8 mouse cellular contexts compared by ENCODE assay signal in the genomic region with DNA sequence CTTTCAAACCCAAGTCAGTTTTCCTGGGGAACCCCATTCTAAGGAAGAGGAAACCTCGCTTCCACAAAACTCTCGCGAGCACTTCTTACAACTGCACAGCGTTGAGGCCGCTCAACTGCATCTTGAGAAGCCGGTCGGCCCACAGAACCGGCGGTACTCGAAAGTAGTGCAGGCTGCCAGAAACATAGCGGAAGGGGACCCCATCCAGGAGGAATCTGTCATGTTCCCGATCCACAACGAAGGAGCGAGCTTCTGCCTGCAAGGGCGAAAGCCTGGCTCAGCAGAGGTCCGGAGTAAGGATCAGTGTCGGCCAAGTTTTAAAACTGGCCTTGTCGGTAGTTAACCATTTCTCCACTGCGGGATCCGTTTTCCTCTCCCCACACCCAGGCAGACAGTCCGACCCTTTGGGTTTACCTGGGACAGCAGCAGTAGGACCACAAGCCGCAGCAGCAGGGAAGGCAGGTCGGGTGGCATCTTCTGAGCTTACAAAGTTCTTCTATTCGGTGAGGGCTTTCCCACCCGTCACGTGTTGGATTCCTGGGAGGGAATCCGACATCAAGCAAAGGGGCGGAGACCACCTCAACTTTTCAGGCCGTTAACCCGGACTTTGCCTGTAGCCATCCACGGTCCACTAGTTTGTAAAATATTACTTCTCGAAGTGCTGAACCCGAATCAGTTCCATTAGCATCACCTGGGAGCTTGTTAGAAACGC. TPM values are rescaled to one million over a fixed set of nuclear protein-coding genes. Genes with fewer than 3 reads are reported as not detected.
A peak's percentile ranks its signal among the peaks of the same experiment; 100 is the strongest.
DNase-seq lines count a peak whose midpoint lies in the region; ATAC-seq and TF ChIP-seq lines count a peak whose summit lies in the region.

No protein-coding gene starts in this region.

- H3K27ac ChIP-seq in embryonic fibroblast, embryonic 13.5 days (ENCODE audit: insufficient read depth, low read length): no peak overlapping the region; the same call in 1 of the 2 replicates
- peak overlapping the region; percentile 69 for H3K27ac ChIP-seq in hindbrain, embryonic 10.5 days
- no peak overlapping the region for H3K27ac ChIP-seq in limb, embryonic 13.5 days
- H3K27ac ChIP-seq in midbrain, embryonic 11.5 days (ENCODE audit: low read depth, low read length): no peak overlapping the region

- peak; percentile 52 for TF ChIP-seq POLR2A in embryonic fibroblast, embryonic 13.5 days (IDR thresholded peaks at IDR 0.05; ENCODE audit: low read depth, low read length)

- 12% methylated on average over 34 of the region's 34 CpGs for WGBS in hindbrain, embryonic 10.5 days
- WGBS in limb, embryonic 13.5 days: 9% methylated on average over 34 of the region's 34 CpGs
- WGBS in midbrain, embryonic 11.5 days: 14% methylated on average over 34 of the region's 34 CpGs

- TF ChIP-seq CTCF in embryonic fibroblast, embryonic 13.5 days (IDR thresholded peaks at IDR 0.05; ENCODE audit: borderline replicate concordance, insufficient read depth, low read length): no peak

- H3K36me3 ChIP-seq in hindbrain, embryonic 10.5 days: peaks cover 25% of the 10 kb centered on the region
- peaks cover 22% of the 10 kb centered on the region for H3K36me3 ChIP-seq in limb, embryonic 13.5 days
- H3K36me3 ChIP-seq in midbrain, embryonic 11.5 days (ENCODE audit: control insufficient read depth, insufficient read depth, low read length): no peaks in the 10 kb centered on the region; the same call in 1 of the 2 replicates

- H3K9ac ChIP-seq in limb, embryonic 13.5 days: peak overlapping the region; percentile 72
- H3K9ac ChIP-seq in midbrain, embryonic 11.5 days (ENCODE audit: low read length): peak overlapping the region; percentile 62

- ATAC-seq in limb, embryonic 13.5 days (ENCODE audit: low FRiP score, low read depth): no peak
- ATAC-seq in midbrain, embryonic 11.5 days (ENCODE audit: low FRiP score): no peak

- peaks cover 7% of the 10 kb centered on the region for H3K27me3 ChIP-seq in hindbrain, embryonic 10.5 days (ENCODE audit: insufficient read depth, poor library complexity, severe bottlenecking)
- H3K27me3 ChIP-seq in limb, embryonic 13.5 days: peaks cover 4% of the 10 kb centered on the region; the same call in 1 of the 2 replicates
- peaks cover 2% of the 10 kb centered on the region; the same call in 1 of the 2 replicates for H3K27me3 ChIP-seq in midbrain, embryonic 11.5 days (ENCODE audit: control insufficient read depth, insufficient read depth, low read length)

- peak overlapping the region; percentile 57 for H3K4me3 ChIP-seq in embryonic fibroblast, embryonic 13.5 days (ENCODE audit: insufficient read depth, low read length)
- H3K4me3 ChIP-seq in hindbrain, embryonic 10.5 days: peak overlapping the region; percentile 89
- H3K4me3 ChIP-seq in limb, embryonic 13.5 days: peak overlapping the region; percentile 95
- peak overlapping the region; percentile 30 for H3K4me3 ChIP-seq in midbrain, embryonic 11.5 days (ENCODE audit: low read depth, low read length)

- peak; percentile 27 for DNase-seq in urinary bladder, postnatal 25 days (ENCODE audit: low spot score)
- DNase-seq in urinary bladder, adult 18-20 months (ENCODE audit: low spot score in 2 of 2): no peak
- DNase-seq in hindbrain, embryonic 10.5 days (ENCODE audit: low spot score): peak; percentile 23
- DNase-seq in midbrain, embryonic 11.5 days (ENCODE audit: low spot score, missing footprints): no peak
- DNase-seq in yolk sac, embryonic 10.5 days (ENCODE audit: low spot score): peak; percentile 38
- DNase-seq in cerebellum, postnatal 10 days: no peak

- no peaks in the 10 kb centered on the region for H3K9me3 ChIP-seq in hindbrain, embryonic 10.5 days
- no peaks in the 10 kb centered on the region for H3K9me3 ChIP-seq in limb, embryonic 13.5 days
- H3K9me3 ChIP-seq in midbrain, embryonic 11.5 days (ENCODE audit: control insufficient read depth, low read length): no peaks in the 10 kb centered on the region

- H3K4me2 ChIP-seq in limb, embryonic 13.5 days (replicated peaks): peak overlapping the region; percentile 97
- peak overlapping the region; percentile 59 for H3K4me2 ChIP-seq in midbrain, embryonic 11.5 days

- 0 out of 2 replicates have a peak, but pooled peaks cover 3% of the 10 kb centered on the region for H3K4me1 ChIP-seq in embryonic fibroblast, embryonic 13.5 days (ENCODE audit: control insufficient read depth, insufficient read depth, low read length)
- peaks cover 42% of the 10 kb centered on the region for H3K4me1 ChIP-seq in hindbrain, embryonic 10.5 days (replicated peaks)
- H3K4me1 ChIP-seq in limb, embryonic 13.5 days: peaks cover 32% of the 10 kb centered on the region
- H3K4me1 ChIP-seq in midbrain, embryonic 11.5 days (ENCODE audit: control insufficient read depth, insufficient read depth, low read length): peaks cover 20% of the 10 kb centered on the region

RNA-seq across cellular contexts. Expression of a gene that starts 1.5 kb away (rescaled TPM):
- polyA plus RNA-seq in embryonic fibroblast, embryonic 13.5 days (2011; ENCODE audit: insufficient read length, low read depth, missing spikeins): 25.1 and 34.3 TPM in 2 replicates
- 14.5 and 19.9 TPM in 2 replicates for polyA plus RNA-seq in hindbrain, embryonic 10.5 days (2016; fragmentation: Nextera tagmentation; extraction: Ambion mirVana)
- 20.4 and 23.5 TPM in 2 replicates for polyA plus RNA-seq in limb, embryonic 13.5 days (2015; fragmentation: Nextera tagmentation; extraction: Ambion mirVana)
- polyA plus RNA-seq in midbrain, embryonic 11.5 days (2014; fragmentation: Nextera tagmentation; extraction: Ambion mirVana): 18.3 and 19.4 TPM in 2 replicates

RNA-seq across cellular contexts. Expression of a gene that starts 1.5 kb away (rescaled TPM):
- 57.3 and 59.4 TPM in 2 replicates for polyA plus RNA-seq in embryonic fibroblast, embryonic 13.5 days (2011; ENCODE audit: insufficient read length, low read depth, missing spikeins)
- 143 and 153 TPM in 2 replicates for polyA plus RNA-seq in hindbrain, embryonic 10.5 days (2016; fragmentation: Nextera tagmentation; extraction: Ambion mirVana)
- 138 and 148 TPM in 2 replicates for polyA plus RNA-seq in limb, embryonic 13.5 days (2015; fragmentation: Nextera tagmentation; extraction: Ambion mirVana)
- polyA plus RNA-seq in midbrain, embryonic 11.5 days (2014; fragmentation: Nextera tagmentation; extraction: Ambion mirVana): 110 and 116 TPM in 2 replicates

RNA-seq across cellular contexts. Expression of a gene that starts 10.5 kb away (rescaled TPM):
- 27.8 and 46.8 TPM in 2 replicates for polyA plus RNA-seq in embryonic fibroblast, embryonic 13.5 days (2011; ENCODE audit: insufficient read length, low read depth, missing spikeins)
- polyA plus RNA-seq in hindbrain, embryonic 10.5 days (2016; fragmentation: Nextera tagmentation; extraction: Ambion mirVana): 10.8 and 19.4 TPM in 2 replicates
- 22.7 and 27.1 TPM in 2 replicates for polyA plus RNA-seq in limb, embryonic 13.5 days (2015; fragmentation: Nextera tagmentation; extraction: Ambion mirVana)
- polyA plus RNA-seq in midbrain, embryonic 11.5 days (2014; fragmentation: Nextera tagmentation; extraction: Ambion mirVana): 7.9 and 9.6 TPM in 2 replicates

RNA-seq across cellular contexts. Expression of a gene that starts 17.1 kb away (rescaled TPM):
- polyA plus RNA-seq in embryonic fibroblast, embryonic 13.5 days (2011; ENCODE audit: insufficient read length, low read depth, missing spikeins): 31.1 and 32.6 TPM in 2 replicates
- 23.1 and 32.1 TPM in 2 replicates for polyA plus RNA-seq in hindbrain, embryonic 10.5 days (2016; fragmentation: Nextera tagmentation; extraction: Ambion mirVana)
- polyA plus RNA-seq in limb, embryonic 13.5 days (2015; fragmentation: Nextera tagmentation; extraction: Ambion mirVana): 32.7 and 33.7 TPM in 2 replicates
- 17.3 and 18.8 TPM in 2 replicates for polyA plus RNA-seq in midbrain, embryonic 11.5 days (2014; fragmentation: Nextera tagmentation; extraction: Ambion mirVana)

RNA-seq across cellular contexts. Expression of a gene that starts 17.2 kb away (rescaled TPM):
- polyA plus RNA-seq in embryonic fibroblast, embryonic 13.5 days (2011; ENCODE audit: insufficient read length, low read depth, missing spikeins): 10.1 and 15.6 TPM in 2 replicates
- 21.6 and 23.8 TPM in 2 replicates for polyA plus RNA-seq in hindbrain, embryonic 10.5 days (2016; fragmentation: Nextera tagmentation; extraction: Ambion mirVana)
- 28.0 and 28.9 TPM in 2 replicates for polyA plus RNA-seq in limb, embryonic 13.5 days (2015; fragmentation: Nextera tagmentation; extraction: Ambion mirVana)
- polyA plus RNA-seq in midbrain, embryonic 11.5 days (2014; fragmentation: Nextera tagmentation; extraction: Ambion mirVana): 14.3 and 14.4 TPM in 2 replicates

Comparison
In these comparisons a context has a peak if more than half of its experiments do, and no peak if none do; other contexts are left out.
1. DNase-seq: peak in urinary bladder, postnatal 25 days (single experiment), hindbrain, embryonic 10.5 days (single experiment) and yolk sac, embryonic 10.5 days (single experiment); none in urinary bladder, adult 18-20 months (0 of 2), midbrain, embryonic 11.5 days (single experiment) and cerebellum, postnatal 10 days (0 of 2).
2. H3K4me3 ChIP-seq: peak in every context shown above with its lines; median percentile 95 in limb, embryonic 13.5 days; 89 in hindbrain, embryonic 10.5 days; 57 in embryonic fibroblast, embryonic 13.5 days; 30 in midbrain, embryonic 11.5 days.